Mouse (Mus musculus) midbrain, embryonic 16.5 days (tissue): Measurements from ENCODE around the gene Mfn1. TPM values are rescaled to one million over a fixed set of nuclear protein-coding genes. Genes with fewer than 3 reads are reported as not detected.

Experiments
- ATAC-seq: fragments of 200-750 bp; cut with Nextera tagmentation; 2 replicates; pipeline ENCODE4 v1.8.0; 2017; ENCODE audit warnings: moderate TSS enrichment
- H3K27ac ChIP-seq: fragments of 300-500 bp; sonication (generic); 2 replicates; pipeline ENCODE4 v1.5.1; 2014; ENCODE audit warnings: mild to moderate bottlenecking, low read length, mixed read lengths
- H3K27me3 ChIP-seq: fragments of 300-500 bp; sonication (generic); 2 replicates; pipeline ENCODE4 v1.6.1; 2014; ENCODE audit warnings: low read depth, low read length, mixed read lengths; ENCODE audit not compliant: control insufficient read depth, insufficient read depth
- H3K36me3 ChIP-seq: fragments of 300-500 bp; sonication (generic); 2 replicates; pipeline ENCODE4 v1.6.1; 2014; ENCODE audit warnings: mild to moderate bottlenecking, low read length, moderate library complexity, mixed read lengths; ENCODE audit not compliant: control insufficient read depth, insufficient read depth
- H3K4me1 ChIP-seq: fragments of 300-500 bp; sonication (generic); 2 replicates; pipeline ENCODE4 v1.6.1; 2014; ENCODE audit warnings: mild to moderate bottlenecking, low read length, mixed read lengths; ENCODE audit not compliant: control insufficient read depth, insufficient read depth
- H3K4me2 ChIP-seq: fragments of 300-500 bp; sonication (generic); 2 replicates; pipeline ENCODE4 v1.6.1; 2014; ENCODE audit warnings: mild to moderate bottlenecking, low read length, mixed read lengths
- H3K4me3 ChIP-seq: fragments of 300-500 bp; sonication (generic); 2 replicates; pipeline ENCODE4 v1.5.1; 2014; ENCODE audit warnings: low read depth, mild to moderate bottlenecking, low read length, moderate library complexity, mixed read lengths
- H3K9ac ChIP-seq: fragments of 300-500 bp; sonication (generic); 2 replicates; pipeline ENCODE4 v1.6.1; 2014; ENCODE audit warnings: low read depth, low read length, mixed read lengths
- H3K9me3 ChIP-seq: fragments of 300-500 bp; sonication (generic); replicated peaks from 2 replicates; pipeline ENCODE4 v1.6.1; 2014; ENCODE audit warnings: mild to moderate bottlenecking, low read length, mixed read lengths; ENCODE audit not compliant: control insufficient read depth, poor library complexity, severe bottlenecking
- WGBS: fragments of 180-500 bp; shearing (Covaris S2); extraction: QIAGEN DNeasy Blood & Tissue Kit; methylation state at CpG from one replicate; pipeline ENCODE4 v1.1.7; 2014; 5-methylcytosine and 5-hydroxymethylcytosine counted together
- polyA plus RNA-seq: library from polyadenylated mRNA; unstranded; fragments of >200 nt; fragmentation: Nextera tagmentation; extraction: Ambion mirVana; gene quantifications from 2 replicates; pipeline ENCODE4 v1.2.1, GENCODE M21; 2015

Gene Mfn1
- polyA plus RNA-seq, 1 experiment from 2014 or later = 43.5 TPM

GRCm38 (mm10) chr3:32537556-32537955 lies 8.3 kb downstream of the Mfn1 start:
- H3K4me1 ChIP-seq = no peaks in the 10 kb centered on the region
- no peak overlapping the region for H3K4me3 ChIP-seq
- 56% methylated on average over 1 of the region's 1 CpGs for WGBS
- H3K4me2 ChIP-seq = no peak overlapping the region
- no peaks in the 10 kb centered on the region for H3K27me3 ChIP-seq
- no peak for ATAC-seq
- no peak overlapping the region for H3K27ac ChIP-seq
- no peaks in the 10 kb centered on the region for H3K9me3 ChIP-seq
- no peak overlapping the region for H3K9ac ChIP-seq
- peaks cover 29% of the 10 kb centered on the region; the same call in 1 of the 2 replicates for H3K36me3 ChIP-seq

DNA sequence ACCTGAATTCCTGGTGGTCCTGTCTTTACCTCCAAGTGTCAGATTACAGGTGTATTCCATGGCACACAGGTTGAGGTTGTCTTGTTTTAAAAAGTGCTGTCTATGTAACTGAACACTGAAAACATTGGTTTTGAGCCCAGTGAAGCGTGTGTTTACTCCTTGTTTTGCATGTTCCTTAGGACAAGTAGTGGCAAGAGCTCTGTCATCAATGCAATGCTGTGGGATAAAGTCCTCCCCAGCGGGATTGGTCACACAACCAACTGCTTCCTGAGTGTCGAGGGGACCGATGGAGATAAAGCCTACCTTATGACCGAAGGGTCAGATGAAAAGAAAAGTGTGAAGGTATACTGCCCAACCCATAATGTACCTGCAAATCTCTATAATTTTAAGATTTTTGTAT lies 8.8 kb downstream of the Mfn1 start:
- H3K4me1 ChIP-seq = no peaks in the 10 kb centered on the region
- H3K27ac ChIP-seq = no peak overlapping the region
- ATAC-seq = no peak
- no peak overlapping the region for H3K4me3 ChIP-seq
- H3K36me3 ChIP-seq = peaks cover 29% of the 10 kb centered on the region; the same call in 1 of the 2 replicates
- H3K9me3 ChIP-seq = no peaks in the 10 kb centered on the region
- WGBS = 96% methylated on average over 5 of the region's 5 CpGs
- no peak overlapping the region for H3K4me2 ChIP-seq
- no peak overlapping the region for H3K9ac ChIP-seq
- H3K27me3 ChIP-seq = no peaks in the 10 kb centered on the region

- no peak overlapping the region for H3K4me2 ChIP-seq
- 100% methylated on average over 1 of the region's 1 CpGs for WGBS
- H3K4me3 ChIP-seq = no peak overlapping the region
- no peak overlapping the region for H3K9ac ChIP-seq
- peaks cover 17% of the 10 kb centered on the region for H3K36me3 ChIP-seq
- no peaks in the 10 kb centered on the region for H3K9me3 ChIP-seq
- no peak overlapping the region for H3K27ac ChIP-seq
- H3K27me3 ChIP-seq = no peaks in the 10 kb centered on the region
- H3K4me1 ChIP-seq = no peaks in the 10 kb centered on the region
- no peak for ATAC-seq
These were observed 23.8 kb downstream of the Mfn1 start for GRCm38 (mm10) chr3:32553061-32553460.

- Histone ChIP-seq H3K9ac (no peak overlapping the region), H3K9me3 (no peaks in the 10 kb centered on the region), H3K36me3 (peaks cover 30% of the 10 kb centered on the region), H3K4me3 (no peak overlapping the region), H3K4me2 (no peak overlapping the region), H3K4me1 (no peaks in the 10 kb centered on the region), H3K27ac (no peak overlapping the region), H3K27me3 (no peaks in the 10 kb centered on the region)
- no peak for ATAC-seq
- WGBS = 90% methylated on average over 6 of the region's 6 CpGs
These were observed 34.1 kb downstream of the Mfn1 start for GRCm38 (mm10) chr3:32563401-32563800.

- WGBS = 85% methylated on average over 2 of the region's 2 CpGs
- Histone ChIP-seq H3K27me3 (no peaks in the 10 kb centered on the region), H3K4me2 (no peak overlapping the region), H3K4me1 (no peaks in the 10 kb centered on the region), H3K27ac (no peak overlapping the region), H3K9me3 (no peaks in the 10 kb centered on the region), H3K9ac (no peak overlapping the region), H3K36me3 (peaks cover 27% of the 10 kb centered on the region), H3K4me3 (no peak overlapping the region)
- no peak for ATAC-seq
These were observed 43.8 kb downstream of the Mfn1 start for GRCm38 (mm10) chr3:32573086-32573485.

DNA sequence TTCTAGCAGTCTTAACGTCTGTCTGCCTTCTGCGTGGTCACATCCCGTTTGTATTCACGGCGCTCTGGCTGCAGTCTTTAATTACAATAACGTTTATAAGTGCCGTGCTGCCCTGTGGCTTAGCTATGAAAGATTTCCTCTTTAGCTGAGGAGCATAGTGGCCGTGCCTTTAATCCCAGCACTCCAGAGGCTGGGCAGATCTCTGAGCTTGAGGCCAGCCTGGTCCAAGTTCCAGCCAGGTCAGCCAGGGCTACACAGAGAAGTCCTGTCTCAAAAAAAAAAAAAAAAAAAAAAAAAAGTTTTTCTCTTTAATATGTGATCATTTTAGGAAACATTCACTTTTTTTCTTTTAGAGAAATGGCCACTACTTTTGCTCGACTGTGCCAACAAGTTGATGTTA lies 44.6 kb downstream of the Mfn1 start:
- no peak overlapping the region for H3K4me3 ChIP-seq
- H3K27me3 ChIP-seq = no peaks in the 10 kb centered on the region
- 22% methylated on average over 9 of the region's 9 CpGs for WGBS
- H3K36me3 ChIP-seq = peaks cover 19% of the 10 kb centered on the region
- H3K27ac ChIP-seq = no peak overlapping the region
- no peak overlapping the region for H3K4me2 ChIP-seq
- no peak for ATAC-seq
- H3K4me1 ChIP-seq = no peaks in the 10 kb centered on the region
- no peak overlapping the region for H3K9ac ChIP-seq
- H3K9me3 ChIP-seq = no peaks in the 10 kb centered on the region

DNA sequence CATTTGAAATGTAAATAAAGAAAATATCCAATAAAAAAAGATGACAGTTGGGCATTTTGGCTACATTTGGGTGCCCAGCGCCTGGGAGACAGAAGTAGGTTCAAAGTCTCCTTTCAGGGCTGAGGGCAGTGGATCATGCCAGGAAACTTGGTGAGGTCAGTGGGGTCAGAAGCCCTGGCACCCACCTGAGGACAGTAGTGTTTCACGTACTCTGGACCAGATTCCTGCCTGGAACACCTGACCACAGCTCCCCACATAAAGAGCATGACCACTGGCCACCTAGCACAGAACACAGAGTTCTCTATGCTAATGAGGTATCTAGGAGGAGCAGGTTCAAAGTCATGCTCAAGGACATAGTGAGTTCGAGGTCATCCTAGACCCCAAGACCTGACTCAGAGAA lies 45.9 kb downstream of the Mfn1 start:
- no peak for ATAC-seq
- Histone ChIP-seq H3K9me3 (no peaks in the 10 kb centered on the region), H3K4me3 (no peak overlapping the region), H3K27me3 (no peaks in the 10 kb centered on the region), H3K36me3 (peaks cover 13% of the 10 kb centered on the region), H3K27ac (no peak overlapping the region), H3K4me2 (no peak overlapping the region), H3K9ac (no peak overlapping the region), H3K4me1 (no peaks in the 10 kb centered on the region)
- 93% methylated on average over 3 of the region's 3 CpGs for WGBS

- H3K36me3 ChIP-seq = peaks cover 16% of the 10 kb centered on the region
- WGBS = 91% methylated on average over 5 of the region's 5 CpGs
These were observed 49.5 kb downstream of the Mfn1 start for GRCm38 (mm10) chr3:32578772-32579171.

GRCm38 (mm10) chr3:32580738-32581137 lies 51.5 kb downstream of the Mfn1 start:
- Histone ChIP-seq H3K36me3 (peaks cover 15% of the 10 kb centered on the region), H3K9me3 (no peaks in the 10 kb centered on the region)
- no peak for ATAC-seq

More at GRCm38 (mm10) chr3:32578772-32579171, 49.5 kb downstream of the Mfn1 start:
- no peaks in the 10 kb centered on the region for H3K4me1 ChIP-seq
- no peaks in the 10 kb centered on the region for H3K27me3 ChIP-seq
- H3K9ac ChIP-seq = no peak overlapping the region
- no peak for ATAC-seq
- no peak overlapping the region for H3K27ac ChIP-seq
- H3K4me2 ChIP-seq = no peak overlapping the region
- H3K9me3 ChIP-seq = no peaks in the 10 kb centered on the region
- no peak overlapping the region for H3K4me3 ChIP-seq

More at GRCm38 (mm10) chr3:32580738-32581137, 51.5 kb downstream of the Mfn1 start:
- no peaks in the 10 kb centered on the region for H3K4me1 ChIP-seq
- H3K27me3 ChIP-seq = no peaks in the 10 kb centered on the region
- H3K4me3 ChIP-seq = no peak overlapping the region
- no peak overlapping the region for H3K4me2 ChIP-seq
- WGBS = 93% methylated on average over 3 of the region's 3 CpGs
- no peak overlapping the region for H3K27ac ChIP-seq
- H3K9ac ChIP-seq = no peak overlapping the region
